Mouse (Mus musculus): ENCODE measurements at regions not wholly inside any gene's neighbourhood (a gene's known extent, or its start where the extent isn't known, plus 50 kb on each side); places are given as distances from the start of the nearest gene placed in this dataset.

DNA sequence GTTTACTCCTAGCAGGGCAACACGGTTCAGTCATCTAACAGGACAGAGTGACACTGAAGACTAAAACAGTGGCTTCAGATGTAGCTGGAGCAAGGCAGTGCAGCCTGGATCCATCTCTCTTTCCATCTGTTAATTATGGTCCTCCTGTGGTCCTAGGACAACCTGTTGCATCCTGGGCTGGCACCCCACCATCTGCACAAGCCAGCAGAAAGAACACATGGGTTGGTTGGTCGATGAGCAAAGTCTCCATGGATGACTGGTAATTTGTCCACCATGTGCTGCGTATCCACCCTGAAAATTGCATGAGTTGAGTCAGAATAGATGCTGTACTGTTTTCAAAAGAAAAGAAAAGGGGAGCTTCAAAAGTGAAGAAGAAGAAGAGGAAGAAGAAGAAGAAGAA is 138.4 kb upstream of the Tox3 start:
- no peak for TF ChIP-seq CHD2 (IDR thresholded peaks at IDR 0.05; ENCODE audit: low read length)
- no peak for TF ChIP-seq SIN3A (IDR thresholded peaks at IDR 0.05; ENCODE audit: low read length)
- TF ChIP-seq TAL1 (IDR thresholded peaks at IDR 0.05; ENCODE audit: low read length): no peak
- no peak for TF ChIP-seq POLR2AphosphoS5 (IDR thresholded peaks at IDR 0.05; ENCODE audit: borderline replicate concordance, low read depth, low read length)
- no peak for TF ChIP-seq KAT2A (conservative IDR thresholded peaks at IDR 0.05; ENCODE audit: low read depth, low read length)
- TF ChIP-seq MYC (IDR thresholded peaks at IDR 0.05; ENCODE audit: low read depth, low read length): no peak
